Mouse (Mus musculus) kidney, postnatal 4 days (tissue): ENCODE results near the gene Eif4g1.
"Not testable (repeated sequence)": the region's sequence is repeated elsewhere in the genome, so short reads cannot be mapped to it uniquely, and the experiment has no call there.

Experiments
- DNase-seq, 2 experiments: peaks; one replicate each; pipeline ENCODE4 v3.0.0; 2021; ENCODE audit warnings: mixed read lengths in 2 of 2

Eif4g1 gene

GRCm38 (mm10) chr16:20668013-20668412, at the start of gene Eif4g1:
TSS of gene Eif4g1 (plus strand) at chr16:20668313.
- DNase-seq, result not testable (repeated sequence)

DNA sequence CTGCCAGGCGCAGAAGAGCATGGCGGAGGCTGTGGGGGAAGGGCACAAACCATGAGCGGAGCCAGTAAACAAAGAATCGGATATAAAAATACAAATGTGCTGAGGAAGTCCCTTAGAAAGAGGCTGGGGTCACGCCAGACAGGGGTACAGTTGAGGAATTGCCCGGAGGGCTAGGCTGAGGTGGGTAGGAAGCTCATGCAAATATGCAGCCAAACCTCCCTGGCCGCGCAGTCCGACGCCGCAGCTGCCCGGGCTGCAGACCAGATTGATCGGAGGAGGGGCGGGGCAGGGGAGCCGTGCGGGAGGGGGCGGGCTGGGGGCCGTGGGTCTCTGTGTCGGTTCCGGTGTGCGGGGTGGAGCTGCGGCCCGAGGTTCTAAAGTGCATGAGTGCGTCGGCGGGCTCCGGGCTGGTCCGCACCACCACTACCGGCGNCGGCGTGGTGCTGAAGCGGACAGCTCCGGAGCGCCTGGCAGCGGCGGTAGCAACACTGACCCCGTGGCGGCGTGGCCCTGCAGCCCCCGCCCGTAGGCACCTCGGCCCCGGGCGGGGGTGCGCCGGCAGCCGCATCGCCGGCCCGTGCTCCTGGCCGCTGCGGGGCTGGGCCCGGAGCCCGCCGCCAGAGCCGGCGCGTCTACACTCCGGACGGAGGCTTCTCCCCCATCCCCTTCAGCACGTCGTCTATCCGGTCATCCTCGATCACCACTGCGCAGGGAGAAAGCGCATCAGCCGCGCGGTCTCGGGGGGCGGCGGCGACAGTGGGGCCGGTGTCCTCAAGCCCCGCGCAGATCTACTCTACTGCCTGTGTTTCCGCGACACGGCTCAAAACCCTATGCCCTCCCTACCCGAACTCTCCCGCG, 48.3 kb upstream of the Eif4g1 start:
- peak; percentile 64 to 76 for DNase-seq

GRCm38 (mm10) chr16:20620399-20620735, 47.7 kb upstream of the Eif4g1 start:
- DNase-seq, result no peak

DNA sequence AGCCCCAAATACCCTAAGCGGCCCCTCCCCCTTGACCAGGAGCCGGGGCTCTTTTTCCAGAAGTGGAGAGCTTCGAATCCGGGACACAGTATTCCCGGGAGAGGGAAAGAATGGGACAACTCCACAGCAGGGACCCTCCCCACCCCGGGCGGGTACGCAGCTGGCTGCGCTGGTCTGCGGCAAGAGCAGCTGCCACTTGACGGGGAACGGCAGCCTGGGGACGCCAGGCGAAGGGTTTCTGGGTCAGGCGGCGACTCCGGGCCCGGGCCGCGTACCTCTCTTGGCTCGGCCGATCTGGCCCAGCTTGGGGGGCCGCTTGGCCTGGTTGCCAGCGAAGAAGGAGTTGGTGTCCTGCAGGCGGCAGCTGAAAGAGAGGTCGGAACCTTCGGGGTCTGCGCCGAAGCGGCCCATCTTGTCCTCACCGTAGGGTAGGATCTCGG, 47.3 kb upstream of the Eif4g1 start:
- peak in 1 of 2 experiments; percentile 21 for DNase-seq

GRCm38 (mm10) chr16:20621191-20621990, 46.7 kb upstream of the Eif4g1 start, which contains the start of gene Camk2n2:
TSS of gene Camk2n2 (minus strand) at chr16:20621287.
- DNase-seq, result peak; percentile 76 to 80

DNA sequence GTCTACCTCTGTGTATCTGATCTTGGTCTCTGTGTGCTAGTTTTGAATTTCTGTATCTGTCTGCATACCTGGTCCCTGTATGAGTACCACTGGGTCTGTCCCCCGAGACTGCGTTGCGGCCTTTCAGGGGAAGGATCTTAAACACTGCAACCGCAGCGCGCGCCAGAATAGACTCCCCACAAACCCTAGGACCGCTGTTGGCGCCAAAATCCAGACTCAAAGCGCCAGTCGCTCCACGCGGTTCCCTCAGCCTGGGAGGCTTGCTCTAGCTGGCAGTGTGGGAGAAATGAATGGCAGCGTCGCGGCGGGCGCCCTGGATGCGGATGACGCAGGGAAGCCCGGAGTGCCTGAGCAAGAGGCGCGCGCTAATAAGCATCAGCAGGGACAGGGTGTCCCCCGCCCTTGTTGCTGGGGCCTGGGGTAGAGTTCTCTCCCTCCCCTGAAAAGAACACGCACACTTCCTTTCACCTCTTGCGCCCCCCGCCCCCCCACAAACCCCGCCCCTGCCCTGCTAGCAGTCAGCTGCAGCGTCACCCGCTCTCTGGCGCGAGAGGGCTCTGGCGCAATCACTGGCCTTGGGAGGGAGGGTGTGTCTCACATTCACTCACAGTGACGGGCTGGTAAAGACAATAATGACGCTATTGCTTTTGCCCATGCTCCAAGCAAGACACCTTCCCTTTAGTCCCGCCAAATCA, 46.0 kb upstream of the Eif4g1 start:
- DNase-seq, result peak; percentile 42 to 56

DNA sequence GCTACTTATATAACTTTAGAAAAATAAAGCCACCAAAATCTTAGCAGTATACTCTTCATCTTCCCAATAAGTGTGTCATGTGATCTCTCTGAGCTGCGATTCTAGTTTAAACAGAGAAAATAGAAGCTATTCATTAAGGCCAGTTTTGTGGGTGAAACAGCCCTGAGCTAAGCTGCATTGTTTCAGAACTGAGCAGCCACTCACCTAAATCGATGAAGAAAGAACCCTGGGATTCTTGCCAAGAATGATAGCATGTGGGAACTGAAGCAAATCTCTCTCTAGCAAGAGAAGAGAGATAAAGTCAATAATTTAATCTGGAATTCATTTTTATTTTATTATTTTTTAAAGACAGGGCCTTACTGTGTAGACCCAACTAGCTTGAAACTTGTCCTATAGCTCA, 44.9 kb upstream of the Eif4g1 start:
- no peak for DNase-seq

DNA sequence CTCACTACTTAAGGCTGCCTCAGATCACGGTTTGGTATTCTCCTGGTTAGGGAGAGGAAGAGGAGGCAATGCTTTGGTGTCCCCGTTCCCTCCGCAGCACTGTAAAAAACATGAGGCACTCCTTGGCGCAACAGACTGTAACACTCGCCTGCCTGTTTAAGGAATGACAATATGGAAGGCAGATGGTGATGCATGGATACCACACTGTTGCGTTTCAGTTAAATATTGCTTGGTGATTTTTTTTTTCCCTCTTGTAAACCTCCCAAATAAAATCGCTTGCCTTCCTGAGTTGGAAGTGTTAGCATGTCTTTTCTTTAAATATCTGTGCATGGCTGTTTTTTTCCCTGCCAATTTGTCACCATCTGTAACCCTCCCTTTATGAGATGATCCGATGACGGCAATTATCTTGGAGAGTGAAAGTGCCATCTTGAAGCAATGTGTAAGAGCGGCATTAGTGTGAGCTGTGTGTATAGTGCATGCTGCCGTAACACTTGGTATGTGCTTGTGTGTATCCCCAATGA, 39.2 kb upstream of the Eif4g1 start:
- no peak for DNase-seq

DNA sequence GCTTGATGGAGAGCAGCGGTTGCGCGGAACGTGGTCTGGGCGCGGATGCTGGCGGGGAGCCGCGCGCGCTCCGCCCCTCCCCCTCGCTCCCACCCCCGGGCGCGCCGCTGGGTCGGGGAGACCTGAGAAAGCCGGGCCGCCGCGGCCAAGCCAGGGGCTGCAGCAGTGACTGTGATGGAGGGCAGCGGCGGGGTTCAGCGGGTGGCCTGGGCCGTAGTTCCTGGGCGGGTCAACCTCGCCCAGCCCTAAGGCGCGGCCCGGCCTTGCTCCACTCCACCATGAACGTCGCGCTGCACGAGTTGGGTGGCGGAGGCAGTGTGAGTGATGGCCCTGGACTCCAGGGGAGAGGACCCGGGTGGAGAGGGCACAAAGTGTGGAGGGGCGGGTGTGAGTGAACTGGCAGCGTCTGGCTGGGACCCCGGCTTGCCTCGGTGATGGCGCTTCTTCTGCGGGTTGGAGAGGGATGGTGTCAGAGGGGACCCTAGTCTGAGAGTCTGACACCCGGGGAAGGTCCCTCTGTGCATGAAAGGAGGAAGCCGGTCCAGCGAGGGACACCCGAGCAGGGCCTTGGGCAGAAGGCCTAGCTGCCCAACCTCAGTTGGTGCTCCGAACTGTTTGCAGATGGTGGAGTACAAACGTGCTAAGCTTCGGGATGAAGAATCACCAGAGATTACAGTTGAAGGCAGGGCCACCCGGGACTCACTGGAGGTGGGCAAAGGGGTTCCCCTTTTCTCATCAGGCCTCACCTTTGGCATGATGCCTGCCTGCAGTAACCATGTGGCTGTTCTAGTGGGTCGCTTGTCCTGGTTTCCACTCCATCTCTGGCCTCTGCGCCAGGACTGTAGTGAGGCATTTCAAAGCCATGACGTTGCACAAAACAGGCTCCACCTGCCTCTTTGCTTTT, 38.1 kb upstream of the Eif4g1 start, which contains the start of gene Ece2:
TSS of gene Ece2 (plus strand) at position 98 of the 904 bp plus-strand sequence.
- DNase-seq, result peak; percentile 46 to 52

GRCm38 (mm10) chr16:20637410-20637809, 30.7 kb upstream of the Eif4g1 start:
- DNase-seq, result no peak

DNA sequence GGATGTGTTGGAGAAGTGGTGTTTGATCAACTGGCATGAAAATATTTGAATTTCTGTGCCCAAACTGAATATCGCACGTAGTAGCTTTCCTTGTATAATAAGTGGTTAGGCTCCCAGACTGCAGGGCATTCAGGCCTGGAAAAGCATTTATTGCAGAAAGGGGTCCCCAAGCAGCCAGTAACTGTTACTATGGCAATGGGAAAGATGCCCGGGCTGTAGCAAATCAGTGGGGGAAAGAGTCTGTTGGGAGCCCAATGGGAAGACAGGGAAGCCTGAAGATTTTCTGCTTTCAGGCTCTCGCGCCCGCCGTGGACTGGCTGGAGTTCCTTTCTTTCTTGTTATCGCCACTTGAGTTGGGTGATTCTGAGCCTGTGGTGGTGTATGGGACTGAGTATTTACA, 29.7 kb upstream of the Eif4g1 start:
- no peak for DNase-seq

DNA sequence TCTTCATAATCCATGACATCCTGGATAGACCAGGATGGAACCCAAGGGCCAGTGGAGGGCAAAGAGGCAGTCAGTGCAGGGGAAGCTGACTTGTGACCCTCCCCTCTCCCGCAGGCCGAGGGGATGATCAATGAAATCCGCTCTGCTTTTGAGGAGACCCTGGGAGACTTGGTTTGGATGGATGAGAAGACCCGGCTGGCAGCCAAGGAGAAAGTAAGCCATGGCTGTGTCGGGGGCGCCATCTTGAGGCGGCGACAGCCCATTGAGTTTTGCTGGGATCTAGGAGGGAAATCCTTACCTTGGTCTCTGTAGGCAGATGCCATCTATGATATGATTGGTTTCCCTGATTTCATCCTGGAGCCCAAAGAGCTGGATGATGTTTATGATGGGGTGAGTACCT, 26.0 kb upstream of the Eif4g1 start:
- peak; percentile 86 to 89 for DNase-seq

- DNase-seq, result no peak
Measured at GRCm38 (mm10) chr16:20643911-20644310, 24.2 kb upstream of the Eif4g1 start.

GRCm38 (mm10) chr16:20651076-20651946, 16.8 kb upstream of the Eif4g1 start, which contains the start of gene Psmd2:
TSS of gene Psmd2 (plus strand) at chr16:20651652.
- peak; percentile 99 for DNase-seq

GRCm38 (mm10) chr16:20651947-20652310, 16.2 kb upstream of the Eif4g1 start:
- no peak for DNase-seq

DNA sequence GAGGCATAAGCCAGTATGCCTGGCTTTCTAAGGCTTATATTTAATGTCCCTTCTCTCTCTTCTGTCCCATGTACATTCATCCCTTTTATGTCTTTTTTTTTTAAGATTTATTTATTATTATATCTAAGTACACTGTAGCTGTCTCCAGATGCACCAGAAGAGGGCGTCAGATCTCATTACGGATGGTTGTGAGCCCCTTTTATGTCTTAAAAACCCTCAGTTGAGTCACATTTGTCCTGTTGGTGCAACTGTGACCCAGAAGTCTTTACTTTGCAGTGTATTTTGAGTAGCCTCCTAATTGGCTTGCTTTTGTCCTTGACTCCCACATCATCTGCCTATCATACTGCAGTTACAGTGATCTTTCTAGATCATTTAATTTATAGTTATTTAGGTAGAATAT, 14.8 kb upstream of the Eif4g1 start:
- DNase-seq, result no peak

DNA sequence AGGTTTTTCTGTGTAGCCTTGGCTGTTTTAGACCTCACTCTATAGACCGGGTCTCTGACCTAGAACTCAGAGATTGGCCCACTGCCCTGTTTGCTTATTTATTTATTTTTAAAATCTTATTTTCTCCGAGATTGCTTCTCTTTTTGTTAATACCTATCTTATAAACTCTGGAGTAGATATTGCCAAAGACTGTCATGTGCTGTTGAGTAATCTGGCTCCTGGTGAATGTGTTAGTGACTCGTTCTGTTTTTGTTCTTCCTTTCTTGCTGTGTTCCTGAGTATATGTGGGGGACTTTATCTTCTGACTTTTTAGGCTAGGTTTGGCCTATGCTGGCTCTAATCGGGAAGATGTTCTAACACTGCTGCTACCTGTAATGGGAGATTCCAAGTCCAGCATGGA, 10.5 kb upstream of the Eif4g1 start:
- DNase-seq, result no peak

GRCm38 (mm10) chr16:20670291-20670690, 2.2 kb downstream of the Eif4g1 start:
- no peak for DNase-seq

GRCm38 (mm10) chr16:20671886-20672285, 3.8 kb downstream of the Eif4g1 start:
- peak in 1 of 2 experiments; percentile 13 for DNase-seq

DNA sequence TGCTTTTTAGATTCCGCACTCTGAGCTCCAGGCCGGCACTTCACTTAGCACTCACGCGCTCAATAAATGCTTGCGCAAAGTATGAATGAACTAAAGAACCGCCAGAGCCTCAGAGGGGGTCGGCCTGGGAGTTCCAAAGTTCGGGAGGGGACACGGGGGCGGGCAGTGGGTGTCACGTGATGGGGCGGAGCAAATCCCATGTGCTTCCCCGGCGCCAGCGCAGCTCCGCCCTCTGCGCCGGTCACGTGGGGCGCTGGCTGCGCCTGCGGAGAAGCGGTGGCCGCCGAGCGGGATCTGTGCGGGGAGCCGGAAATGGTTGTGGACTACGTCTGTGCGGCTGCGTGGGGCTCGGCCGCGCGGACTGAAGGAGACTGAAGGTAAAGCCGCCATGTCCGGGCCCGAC, 4.4 kb downstream of the Eif4g1 start:
- DNase-seq, result peak; percentile 98 to 99
